ENCODE assay signal across 8 mouse cellular contexts in the genomic region with DNA sequence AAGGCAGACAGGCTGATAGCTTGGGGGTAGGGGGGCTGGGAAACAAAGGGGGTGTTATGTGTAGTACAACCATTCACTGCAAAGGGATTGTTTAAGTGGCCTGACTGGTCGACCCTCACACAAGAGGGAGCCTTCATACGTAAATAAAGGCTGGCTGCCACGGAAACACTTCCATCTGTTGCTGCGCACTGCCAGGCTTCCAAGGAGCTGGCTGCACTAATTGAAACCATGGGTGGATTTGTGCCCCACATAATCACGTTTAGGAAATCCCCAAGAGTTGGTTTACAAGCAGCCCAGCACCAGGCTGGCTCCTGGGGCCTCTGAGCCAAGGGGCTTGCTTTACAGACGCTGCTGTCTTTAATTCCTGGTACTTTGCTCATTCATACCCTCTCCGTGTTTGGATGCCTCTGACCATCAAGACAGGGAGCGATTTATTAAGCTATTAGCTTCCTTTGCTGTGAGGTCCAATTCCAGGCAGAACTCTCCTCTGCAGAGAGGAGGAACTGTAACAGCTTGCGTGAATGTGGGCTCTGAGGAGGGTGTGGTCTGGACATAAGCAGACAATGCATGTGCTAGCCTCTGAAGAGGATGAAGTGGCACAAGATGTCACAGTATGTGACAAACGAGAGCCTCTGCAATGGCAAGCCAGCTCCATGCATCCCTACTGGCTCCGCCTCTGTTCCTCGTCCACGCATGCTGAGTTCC.
DNase-seq lines count a peak whose midpoint lies in the region; ATAC-seq lines count a peak whose summit lies in the region.
"Had no signal": no experiment of that assay in that cellular context is flagged by ENCODE, and none has a peak within 500 bp of the region (broad histone marks: within the 10 kb centered on the region; RNA-seq: fewer than 3 reads in every experiment).

No protein-coding gene starts in this region.

- no peaks in the 10 kb centered on the region for H3K9me3 ChIP-seq in forebrain, embryonic 14.5 days (replicated peaks; ENCODE audit: control insufficient read depth, low read length)
- H3K9me3 ChIP-seq in midbrain, embryonic 11.5 days (ENCODE audit: control insufficient read depth, low read length), result no peaks in the 10 kb centered on the region

- peak overlapping the region; percentile 13; the same call in 1 of the 2 replicates for H3K9ac ChIP-seq in forebrain, embryonic 14.5 days (ENCODE audit: low read length)
- H3K9ac ChIP-seq in midbrain, embryonic 11.5 days (ENCODE audit: low read length), result no peak overlapping the region

- WGBS in forebrain, embryonic 14.5 days, result 12% methylated on average over 13 of the region's 13 CpGs
- WGBS in midbrain, embryonic 11.5 days, result 21% methylated on average over 13 of the region's 13 CpGs

- H3K4me2 ChIP-seq in forebrain, embryonic 14.5 days (ENCODE audit: low read length), result peak overlapping the region; percentile 37
- H3K4me2 ChIP-seq in midbrain, embryonic 11.5 days, result peak overlapping the region; percentile 25; the same call in 1 of the 2 replicates

- peaks cover 12% of the 10 kb centered on the region for H3K4me1 ChIP-seq in forebrain, embryonic 14.5 days (ENCODE audit: control insufficient read depth, insufficient read depth, low read length)
- peaks cover 14% of the 10 kb centered on the region for H3K4me1 ChIP-seq in midbrain, embryonic 11.5 days (ENCODE audit: control insufficient read depth, insufficient read depth, low read length)

- 0 out of 2 replicates have a peak, but pooled peaks cover 6% of the 10 kb centered on the region for H3K27me3 ChIP-seq in forebrain, embryonic 14.5 days (replicated peaks; ENCODE audit: control insufficient read depth, insufficient read depth, low read length)
- H3K27me3 ChIP-seq in midbrain, embryonic 11.5 days (ENCODE audit: control insufficient read depth, insufficient read depth, low read length), result peaks cover 14% of the 10 kb centered on the region

- no peaks in the 10 kb centered on the region for H3K36me3 ChIP-seq in forebrain, embryonic 14.5 days (ENCODE audit: control insufficient read depth, insufficient read depth, low read length)
- no peaks in the 10 kb centered on the region for H3K36me3 ChIP-seq in midbrain, embryonic 11.5 days (ENCODE audit: control insufficient read depth, insufficient read depth, low read length)

- ATAC-seq in forebrain, embryonic 14.5 days, result peak; percentile 95
- peak; percentile 97 for ATAC-seq in midbrain, embryonic 11.5 days (ENCODE audit: low FRiP score)

- peak; percentile 16 for DNase-seq in right cerebral cortex, postnatal 4 days
- DNase-seq in right cerebral cortex, adult 18-20 months, result no peak
- DNase-seq in forebrain, embryonic 14.5 days (ENCODE audit: low spot score), result peak; percentile 90
- DNase-seq in midbrain, embryonic 11.5 days (ENCODE audit: low spot score, missing footprints), result peak; percentile 94
- DNase-seq in B cell, adult 2 months, result no peak
- DNase-seq in thymus, postnatal 4 days, result no peak
- DNase-seq in thymus, adult 18-20 months, result no peak
- DNase-seq: kidney, postnatal 10 days had no signal

- H3K27ac ChIP-seq in forebrain, embryonic 14.5 days (ENCODE audit: low read depth, low read length), result peak overlapping the region; percentile 41; the same call in 1 of the 2 replicates
- peak overlapping the region; percentile 63 for H3K27ac ChIP-seq in midbrain, embryonic 11.5 days (ENCODE audit: low read depth, low read length)

- no peak overlapping the region for H3K4me3 ChIP-seq in forebrain, embryonic 14.5 days (ENCODE audit: low read depth, low read length)
- H3K4me3 ChIP-seq in midbrain, embryonic 11.5 days (ENCODE audit: low read depth, low read length), result no peak overlapping the region

Comparison
In these comparisons a context has a peak if more than half of its experiments do, and no peak if none do; other contexts are left out.
1. DNase-seq: peak in right cerebral cortex, postnatal 4 days (single experiment), forebrain, embryonic 14.5 days (single experiment) and midbrain, embryonic 11.5 days (single experiment); none in right cerebral cortex, adult 18-20 months (single experiment), B cell, adult 2 months (0 of 2), thymus, postnatal 4 days (single experiment) and thymus, adult 18-20 months (0 of 2).